Mouse (Mus musculus): ENCODE measurements around the gene Xrcc6.

The Xrcc6 gene

GRCm38 (mm10) chr15:82019288-82019687, 31.7 kb downstream of the Xrcc6 start:
- DNase-seq (ENCODE audit: low spot score in 2 of 2): no peak

DNA sequence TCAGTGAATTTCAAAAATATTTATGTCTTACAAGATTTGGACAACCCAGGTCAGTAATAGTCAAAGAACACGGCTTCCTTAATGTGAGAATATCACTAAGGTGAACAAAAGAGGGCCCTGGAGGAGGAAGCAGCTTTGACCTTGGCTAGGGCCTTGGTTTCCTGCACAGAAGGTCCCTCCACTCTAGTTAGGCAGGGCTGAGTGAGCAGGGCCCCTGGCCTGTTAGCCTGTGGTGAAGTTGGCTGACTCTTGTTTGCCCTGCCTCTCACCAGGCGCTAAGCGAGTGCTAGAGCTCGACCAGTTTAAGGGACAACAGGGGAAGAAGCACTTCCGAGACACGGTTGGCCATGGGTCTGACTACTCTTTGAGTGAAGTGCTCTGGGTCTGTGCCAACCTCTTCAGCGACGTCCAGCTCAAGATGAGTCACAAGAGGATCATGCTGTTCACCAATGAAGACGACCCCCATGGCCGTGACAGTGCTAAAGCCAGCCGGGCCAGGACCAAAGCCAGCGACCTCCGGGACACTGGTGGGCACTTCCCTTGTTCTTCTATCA, 35.0 kb downstream of the Xrcc6 start:
- DNase-seq (ENCODE audit: low spot score in 2 of 2): no peak

GRCm38 (mm10) chr15:82023965-82024635, 36.5 kb downstream of the Xrcc6 start:
- no peak for DNase-seq (ENCODE audit: low spot score in 2 of 2)

DNA sequence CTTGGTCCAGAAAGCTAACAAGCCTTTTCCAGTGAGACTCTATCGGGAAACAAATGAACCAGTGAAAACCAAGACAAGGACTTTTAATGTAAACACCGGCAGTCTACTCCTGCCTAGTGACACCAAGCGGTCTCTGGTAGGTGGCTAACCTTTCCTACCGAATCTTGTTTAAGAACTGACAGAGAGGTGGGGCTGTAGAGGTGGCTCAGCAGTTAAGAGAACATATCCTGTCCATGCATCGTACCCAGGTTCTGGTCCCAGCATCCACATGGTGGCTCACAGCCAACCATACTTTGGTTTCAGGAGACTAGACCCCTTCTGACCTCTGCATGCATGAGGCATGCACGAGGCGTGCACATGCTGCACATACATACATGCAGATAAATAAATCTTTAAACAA, 39.6 kb downstream of the Xrcc6 start:
- no peak for DNase-seq (ENCODE audit: low spot score in 2 of 2)

GRCm38 (mm10) chr15:82027726-82028125, 40.1 kb downstream of the Xrcc6 start:
- peak in 1 of 2 experiments; percentile 35 for DNase-seq (ENCODE audit: low spot score in 2 of 2)

DNA sequence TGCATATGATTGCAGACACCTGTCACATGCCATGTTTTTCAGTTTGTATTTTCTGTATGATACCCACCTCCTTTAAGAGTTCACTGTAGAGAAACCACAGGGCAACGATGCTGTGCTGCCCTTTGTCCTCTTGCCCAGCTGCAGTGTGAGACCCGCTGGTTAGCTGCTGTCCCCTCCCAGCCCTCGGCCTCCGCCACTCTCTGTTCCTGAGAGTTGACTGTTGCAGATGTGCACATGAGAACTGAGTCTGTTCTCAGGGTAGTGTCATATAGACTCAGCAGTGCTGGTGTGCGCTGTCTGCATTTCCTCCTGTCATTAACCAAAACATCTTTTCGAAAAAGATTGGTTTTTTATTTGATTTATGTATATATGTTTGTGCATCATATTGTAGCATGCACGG, 44.8 kb downstream of the Xrcc6 start:
- DNase-seq (ENCODE audit: low spot score in 2 of 2): no peak

DNA sequence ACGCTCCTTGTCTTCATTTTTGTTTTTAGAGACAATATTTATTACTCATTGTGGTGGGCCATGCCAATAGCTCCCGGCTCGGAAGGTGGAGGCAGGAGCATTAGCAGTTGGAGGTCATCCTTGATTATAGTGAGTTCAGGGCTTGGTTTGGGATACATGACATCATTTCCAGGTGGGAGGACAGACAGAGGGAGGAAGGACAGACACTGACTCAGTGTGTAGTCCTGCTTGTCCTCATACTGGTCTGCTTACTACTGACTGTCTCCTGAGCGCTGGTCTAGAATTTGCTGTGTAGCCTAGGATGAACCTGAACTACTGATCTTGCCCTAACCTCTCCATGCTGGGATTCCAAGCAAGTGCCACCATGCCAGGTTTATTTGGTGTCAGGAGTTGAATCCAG, 46.1 kb downstream of the Xrcc6 start, which contains the start of gene Desi1:
TSS of gene Desi1 (minus strand) at position 101 of the 400 bp plus-strand sequence.
- DNase-seq (ENCODE audit: low spot score in 2 of 2): no peak

GRCm38 (mm10) chr15:82035904-82036689, 48.5 kb downstream of the Xrcc6 start:
- peak in 1 of 2 experiments; percentile 54 for DNase-seq (ENCODE audit: low spot score in 2 of 2)

GRCm38 (mm10) chr15:82040650-82041049, 53.0 kb downstream of the Xrcc6 start:
- peak in 1 of 2 experiments; percentile 65 for DNase-seq (ENCODE audit: low spot score in 2 of 2)

GRCm38 (mm10) chr15:82044166-82044784, 56.6 kb downstream of the Xrcc6 start:
- DNase-seq (ENCODE audit: low spot score in 2 of 2): peak in 1 of 2 experiments; percentile 55

GRCm38 (mm10) chr15:82046246-82046891, 58.7 kb downstream of the Xrcc6 start:
- peak; percentile 19 to 36 for DNase-seq (ENCODE audit: low spot score in 2 of 2)

GRCm38 (mm10) chr15:82047080-82047883, 59.6 kb downstream of the Xrcc6 start, which contains the start of gene Snu13:
Gene Snu13, minus strand, starts transcription at chr15:82047598.
- DNase-seq (ENCODE audit: low spot score in 2 of 2): peak; percentile 87 to 95

- no peak for DNase-seq (ENCODE audit: low spot score in 2 of 2)
Observed at GRCm38 (mm10) chr15:82052544-82052943, 64.9 kb downstream of the Xrcc6 start.

DNA sequence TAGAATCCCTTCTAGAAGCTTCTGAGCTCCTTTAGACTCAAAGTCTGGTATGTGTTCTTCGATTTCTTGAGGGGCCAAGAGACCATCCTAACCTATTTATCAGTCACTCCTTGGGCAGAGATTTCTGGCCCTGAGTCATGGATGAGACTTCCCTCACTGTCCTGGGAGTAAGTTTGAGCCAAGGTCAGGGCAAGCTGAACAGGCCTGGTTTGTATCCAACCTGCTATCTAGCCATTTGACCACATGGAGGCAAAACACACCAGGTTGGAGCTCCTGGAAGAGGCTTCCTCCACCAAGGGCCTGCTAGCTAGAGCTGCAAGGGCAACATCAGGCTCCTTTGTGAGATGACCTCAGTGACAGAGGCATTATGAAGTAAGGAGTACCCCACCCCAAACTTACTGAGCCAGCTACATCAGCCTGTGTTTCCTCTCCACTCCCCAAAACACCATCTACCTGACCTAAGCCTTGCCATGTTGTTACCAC, 71.1 kb downstream of the Xrcc6 start, which contains the start of gene 4930407I10Rik:
TSS of gene 4930407I10Rik (plus strand) at position 433 of the 483 bp plus-strand sequence.
- DNase-seq (ENCODE audit: low spot score in 2 of 2): no peak

DNA sequence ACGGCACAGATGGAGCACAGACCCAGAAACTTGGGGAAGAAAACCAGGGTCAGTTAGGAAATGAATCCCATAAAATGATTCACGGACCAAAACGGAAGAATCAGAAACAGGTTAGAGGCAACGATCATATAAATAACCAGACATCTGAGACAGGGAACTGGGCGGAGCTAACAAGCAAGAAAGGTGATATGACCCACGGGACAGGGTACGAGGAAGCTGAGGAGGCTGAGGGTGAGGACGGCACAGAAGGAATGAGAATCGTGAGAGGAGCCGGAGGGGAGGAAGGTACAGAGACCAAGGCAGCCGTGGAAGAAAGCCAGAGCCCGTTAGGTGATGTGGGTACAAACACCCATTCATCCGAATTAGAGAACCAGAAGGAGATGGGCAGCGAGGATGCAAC, 76.3 kb downstream of the Xrcc6 start:
- no peak for DNase-seq (ENCODE audit: low spot score in 2 of 2)

DNA sequence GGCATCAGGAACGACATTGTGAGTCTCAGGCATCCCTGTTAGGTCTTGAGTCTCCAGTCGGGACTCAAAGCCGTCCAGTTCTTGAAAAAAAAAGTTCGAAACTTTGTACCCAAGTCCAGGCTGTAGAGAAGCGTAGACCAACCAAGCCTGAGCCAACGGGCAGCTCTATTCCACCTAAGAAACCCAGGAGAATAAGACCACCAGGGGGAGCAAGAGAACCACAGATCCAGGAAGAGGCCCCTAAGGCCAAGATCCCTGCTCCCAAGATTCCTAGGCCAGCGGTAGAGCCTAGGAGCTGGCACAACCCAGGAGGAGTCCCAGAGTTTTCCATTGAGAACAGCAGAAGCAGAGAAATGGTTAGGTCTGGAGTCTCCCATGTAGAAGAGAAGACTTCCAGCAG, 77.9 kb downstream of the Xrcc6 start:
- peak; percentile 31 to 65 for DNase-seq (ENCODE audit: low spot score in 2 of 2)

DNA sequence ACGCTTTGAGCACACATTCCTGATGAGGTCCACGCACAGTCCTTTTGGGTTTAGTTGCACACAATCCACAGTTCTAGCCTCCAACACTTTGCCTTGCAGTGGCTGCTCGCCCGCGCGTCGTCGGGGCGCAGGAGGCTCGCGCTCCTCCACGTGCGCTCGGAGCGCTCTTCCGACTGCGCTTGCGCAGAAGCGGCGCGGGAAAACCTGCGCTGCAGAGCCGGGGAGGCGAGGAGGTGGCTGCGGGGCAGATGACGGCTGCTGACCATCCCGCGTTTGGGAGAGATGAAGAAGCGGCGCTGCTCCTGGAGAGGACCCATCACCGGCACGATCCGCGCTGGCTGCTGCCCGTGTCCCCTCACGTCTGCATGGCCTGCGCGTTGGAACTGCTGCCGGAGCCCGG, 82.3 kb downstream of the Xrcc6 start, which contains the start of gene Mei1:
TSS of gene Mei1 (plus strand) at position 99 of the 400 bp plus-strand sequence.
- DNase-seq (ENCODE audit: low spot score in 2 of 2): no peak

DNA sequence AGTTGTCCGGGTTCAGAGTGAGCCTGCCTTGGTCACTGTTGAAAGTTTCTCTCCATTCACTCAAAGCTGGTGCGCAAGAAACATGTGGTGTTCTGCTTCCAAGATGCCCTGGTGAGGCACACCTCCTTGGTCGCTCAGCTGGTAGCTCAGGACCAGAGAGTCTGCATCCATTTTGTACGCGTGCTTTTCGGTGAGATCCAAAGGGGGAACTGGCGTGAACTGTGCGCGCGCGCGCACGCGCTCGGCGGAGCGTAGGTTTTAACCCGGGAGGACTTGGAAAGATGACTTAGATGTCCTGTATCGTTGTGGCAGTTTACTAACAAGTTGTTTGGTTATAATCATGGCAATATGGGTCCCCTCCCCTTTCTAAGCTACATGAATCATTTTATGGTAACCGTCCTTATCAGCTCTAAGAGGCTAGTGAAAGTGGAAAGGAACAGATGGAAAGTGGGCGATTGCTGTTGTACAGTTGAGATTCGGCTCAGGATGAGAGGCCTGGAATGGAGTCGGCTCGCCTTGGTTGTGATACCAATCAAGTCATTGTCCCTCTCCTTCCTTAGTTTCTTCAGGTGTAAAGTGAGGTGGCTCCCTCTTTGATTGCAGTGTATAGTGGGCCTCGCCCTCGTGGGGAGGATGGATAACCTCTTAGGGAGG, 84.3 kb downstream of the Xrcc6 start:
- DNase-seq (ENCODE audit: low spot score in 2 of 2): no peak

DNA sequence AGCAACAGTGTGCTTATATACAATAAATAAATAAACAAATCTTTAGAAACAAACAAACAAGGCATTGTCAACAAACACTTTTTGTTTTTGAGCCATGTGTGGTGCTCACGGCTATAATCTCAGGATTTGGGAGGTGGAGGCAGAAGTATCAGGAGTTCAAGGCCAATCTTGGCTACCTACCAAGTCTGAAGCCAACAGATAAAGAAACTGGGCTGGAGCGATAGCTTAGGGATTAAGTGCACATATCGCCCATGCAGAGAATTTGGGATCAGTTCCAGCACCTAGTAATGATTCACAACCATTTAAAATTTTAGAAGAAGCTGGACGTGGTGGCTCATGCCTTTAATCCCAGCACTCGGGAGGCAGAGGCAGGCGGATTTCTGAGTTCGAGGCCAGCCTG, 85.9 kb downstream of the Xrcc6 start:
- DNase-seq (ENCODE audit: low spot score in 2 of 2): no peak

DNA sequence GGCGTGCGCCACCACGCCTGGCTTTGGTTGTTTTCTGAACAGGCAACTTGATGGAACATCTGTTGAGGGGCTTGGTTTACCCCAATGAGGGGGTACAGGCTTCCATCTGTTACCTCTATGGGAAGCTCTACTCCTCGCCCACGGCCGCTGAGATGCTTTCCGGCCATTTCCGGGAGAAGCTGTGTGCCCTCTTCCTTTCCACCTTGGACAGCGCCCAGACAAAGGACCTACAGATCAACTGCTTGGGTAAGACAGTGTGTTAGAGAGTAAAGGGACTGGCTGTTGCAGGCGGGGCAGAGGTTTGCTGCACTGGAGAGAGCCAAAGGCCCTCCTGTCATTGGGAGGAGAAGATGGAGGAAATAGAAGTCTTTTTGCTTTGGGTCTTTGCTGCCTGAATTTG, 92.2 kb downstream of the Xrcc6 start:
- DNase-seq (ENCODE audit: low spot score in 2 of 2): no peak

All from spleen, postnatal 10 days (tissue).